Mouse (Mus musculus): ENCODE results near the gene Pigv. TPM values are rescaled to one million over a fixed set of nuclear protein-coding genes. Genes with fewer than 3 reads are reported as not detected.

The Pigv gene
- total and polyA plus RNA-seq, 3 experiments, result 5.7 to 15.4 (median 11.4) TPM

DNA sequence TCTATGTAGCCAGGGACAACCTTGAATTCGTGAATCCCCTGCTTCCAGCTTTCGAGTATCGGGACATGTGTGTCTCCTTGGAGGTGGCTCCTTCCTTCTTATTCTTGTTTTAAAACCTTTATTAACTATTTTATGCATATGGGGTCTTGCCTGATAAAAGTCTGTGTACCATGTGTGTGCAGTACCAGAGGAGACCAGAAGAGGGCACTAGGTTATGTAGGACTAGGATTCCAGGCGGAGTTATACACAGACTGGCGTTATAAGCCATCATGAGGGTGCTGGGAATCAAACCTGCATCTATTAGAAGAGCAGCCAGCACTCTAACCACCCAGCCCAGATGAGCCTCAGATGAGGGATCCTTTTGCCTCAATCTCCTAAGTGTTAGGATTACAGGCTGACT lies 60.6 kb downstream of the Pigv start:
- H3K9me3 ChIP-seq (replicated peaks), result peaks cover 7% of the 10 kb centered on the region
- H3K27me3 ChIP-seq (ENCODE audit: insufficient read depth, low read length), result peaks cover 4% of the 10 kb centered on the region; the same call in 1 of the 2 replicates
- peaks cover 61% of the 10 kb centered on the region for H3K36me3 ChIP-seq (replicated peaks)
- TF ChIP-seq GATA1 (IDR thresholded peaks at IDR 0.05; ENCODE audit: borderline replicate concordance, low read length) (no peak), POLR2AphosphoS5 (IDR thresholded peaks at IDR 0.05; ENCODE audit: insufficient replicate concordance, low read depth, low read length) (no peak), CTCF (IDR thresholded peaks at IDR 0.05; ENCODE audit: low read depth, low read length) (no peak), TAL1 (conservative IDR thresholded peaks at IDR 0.05; ENCODE audit: low read depth, low read length) (no peak), GATA2 (IDR thresholded peaks at IDR 0.05; ENCODE audit: borderline replicate concordance, low read depth, low read length) (no peak)
- no peak overlapping the region for H3K4me3 ChIP-seq (ENCODE audit: low read depth, low read length)
- ATAC-seq (ENCODE audit: extremely low read depth, insufficient number of reproducible peaks, low FRiP score, poor library complexity, severe bottlenecking), result no peak
- H3K4me1 ChIP-seq (ENCODE audit: insufficient read depth, low read depth, low read length), result 0 out of 2 replicates have a peak, but pooled peaks cover 4% of the 10 kb centered on the region
- no peak for DNase-seq (ENCODE audit: low spot score)

Other genes starting within 250 kb of the Pigv start
- not detected in 2 replicates for gene Tent5b, start 192.5 kb downstream of the Pigv start, total RNA-seq (2014; fragmentation: Nextera tagmentation)
- not detected in 2 replicates for gene Tent5b, start 192.5 kb downstream of the Pigv start, total RNA-seq (2017)
- not detected in 2 replicates for gene Tent5b, start 192.5 kb downstream of the Pigv start, polyA plus RNA-seq (2012)
- gene Trnp1, start 174.1 kb downstream of the Pigv start, total RNA-seq (2014; fragmentation: Nextera tagmentation), result not detected in 2 replicates
- gene Trnp1, start 174.1 kb downstream of the Pigv start, total RNA-seq (2017), result 0.16 TPM in 1 of 2 replicates, not detected in the other
- gene Trnp1, start 174.1 kb downstream of the Pigv start, polyA plus RNA-seq (2012), result not detected in 2 replicates
- gene Kdf1, start 153.7 kb downstream of the Pigv start, total RNA-seq (2014; fragmentation: Nextera tagmentation), result not detected in 2 replicates
- gene Kdf1, start 153.7 kb downstream of the Pigv start, total RNA-seq (2017), result 0.06 TPM in 1 of 2 replicates, not detected in the other
- gene Kdf1, start 153.7 kb downstream of the Pigv start, polyA plus RNA-seq (2012), result not detected in 2 replicates
- 150 and 160 TPM in 2 replicates for gene Nudc, start 126.7 kb downstream of the Pigv start, total RNA-seq (2014; fragmentation: Nextera tagmentation)
- gene Nudc, start 126.7 kb downstream of the Pigv start, total RNA-seq (2017), result 181 and 220 TPM in 2 replicates
- 629 and 697 TPM in 2 replicates for gene Nudc, start 126.7 kb downstream of the Pigv start, polyA plus RNA-seq (2012)
- not detected in 2 replicates for gene Nr0b2, start 119.3 kb downstream of the Pigv start, total RNA-seq (2014; fragmentation: Nextera tagmentation)
- not detected in 2 replicates for gene Nr0b2, start 119.3 kb downstream of the Pigv start, total RNA-seq (2017)
- 0.04 TPM in 1 of 2 replicates, not detected in the other for gene Nr0b2, start 119.3 kb downstream of the Pigv start, polyA plus RNA-seq (2012)
- 1.9 and 3.8 TPM in 2 replicates for gene Gpatch3, start 97.9 kb downstream of the Pigv start, total RNA-seq (2014; fragmentation: Nextera tagmentation)
- 13.6 and 18.7 TPM in 2 replicates for gene Gpatch3, start 97.9 kb downstream of the Pigv start, total RNA-seq (2017)
- 9.9 and 11.2 TPM in 2 replicates for gene Gpatch3, start 97.9 kb downstream of the Pigv start, polyA plus RNA-seq (2012)
- 2.3 and 10.9 TPM in 2 replicates for gene Gpn2, start 88.3 kb downstream of the Pigv start, total RNA-seq (2014; fragmentation: Nextera tagmentation)
- 10.2 and 14.0 TPM in 2 replicates for gene Gpn2, start 88.3 kb downstream of the Pigv start, total RNA-seq (2017)
- gene Gpn2, start 88.3 kb downstream of the Pigv start, polyA plus RNA-seq (2012), result 46.7 and 58.2 TPM in 2 replicates
- gene Sfn, start 70.5 kb downstream of the Pigv start, total RNA-seq (2014; fragmentation: Nextera tagmentation), result 1.4 and 3.4 TPM in 2 replicates
- 0.41 and 0.66 TPM in 2 replicates for gene Sfn, start 70.5 kb downstream of the Pigv start, total RNA-seq (2017)
- 1.3 and 2.4 TPM in 2 replicates for gene Sfn, start 70.5 kb downstream of the Pigv start, polyA plus RNA-seq (2012)
- 9.6 and 11.7 TPM in 2 replicates for gene Zdhhc18, start 22.5 kb downstream of the Pigv start, total RNA-seq (2014; fragmentation: Nextera tagmentation)
- gene Zdhhc18, start 22.5 kb downstream of the Pigv start, total RNA-seq (2017), result 4.4 and 5.3 TPM in 2 replicates
- gene Zdhhc18, start 22.5 kb downstream of the Pigv start, polyA plus RNA-seq (2012), result 11.1 and 11.6 TPM in 2 replicates
- gene Arid1a, start 84.1 kb upstream of the Pigv start, total RNA-seq (2014; fragmentation: Nextera tagmentation), result 224 and 240 TPM in 2 replicates
- gene Arid1a, start 84.1 kb upstream of the Pigv start, total RNA-seq (2017), result 21.4 and 22.2 TPM in 2 replicates
- 124 and 205 TPM in 2 replicates for gene Arid1a, start 84.1 kb upstream of the Pigv start, polyA plus RNA-seq (2012)
- gene Rps6ka1, start 215.2 kb upstream of the Pigv start, total RNA-seq (2014; fragmentation: Nextera tagmentation), result 27.3 and 29.6 TPM in 2 replicates
- gene Rps6ka1, start 215.2 kb upstream of the Pigv start, total RNA-seq (2017), result 29.7 and 35.9 TPM in 2 replicates
- gene Rps6ka1, start 215.2 kb upstream of the Pigv start, polyA plus RNA-seq (2012), result 22.3 and 27.4 TPM in 2 replicates

All from G1E (cell line).